Mouse (Mus musculus): Measurements from ENCODE around the gene Taar1.

The Taar1 gene

GRCm38 (mm10) chr10:23964921-23965610 lies 44.9 kb downstream of the Taar1 start:
- in situ Hi-C loops (cut with MboI; ENCODE audit: low pct_unique_long_range_greater_than_20kb in 1 of 2, low sequenced_read_pairs in 2 of 2, unreplicated experiment in 1 of 2) = no loop called here

- in situ Hi-C loops (cut with MboI; ENCODE audit: low pct_unique_long_range_greater_than_20kb in 1 of 2, low sequenced_read_pairs in 2 of 2, unreplicated experiment in 1 of 2) = no loop called here
These were observed 50.6 kb downstream of the Taar1 start, which contains the start of gene Taar5 for GRCm38 (mm10) chr10:23970656-23971165. TSS of gene Taar5 (plus strand) at chr10:23970706.
